Mouse (Mus musculus) kidney, postnatal 0 days (tissue): ENCODE data around the gene Myo16. TPM values are rescaled to one million over a fixed set of nuclear protein-coding genes. Genes with fewer than 3 reads are reported as not detected.

ENCODE experiments used
- ATAC-seq: fragments of 200-750 bp; cut with Nextera tagmentation; replicated peaks from 2 replicates; pipeline ENCODE4 v1.8.0; 2017; ENCODE audit warnings: low read depth, moderate number of reproducible peaks, moderate TSS enrichment, moderate library complexity; ENCODE audit not compliant: low FRiP score
- DNase-seq: peaks from one replicate; pipeline ENCODE4 v3.0.0-alpha.2; 2016; ENCODE audit warnings: low spot score
- H3K27ac ChIP-seq: fragments of 300-500 bp; sonication (generic); 2 replicates; pipeline ENCODE4 v1.5.1; 2014; ENCODE audit warnings: mild to moderate bottlenecking
- H3K27me3 ChIP-seq: fragments of 300-500 bp; sonication (generic); 2 replicates; pipeline ENCODE4 v1.6.1; 2014; ENCODE audit warnings: low read length, mixed read lengths; ENCODE audit not compliant: insufficient read depth
- H3K36me3 ChIP-seq: fragments of 300-500 bp; sonication (generic); 2 replicates; pipeline ENCODE4 v1.6.1; 2014; ENCODE audit warnings: low read length, mixed read lengths; ENCODE audit not compliant: insufficient read depth
- H3K4me1 ChIP-seq: fragments of 300-500 bp; sonication (generic); replicated peaks from 2 replicates; pipeline ENCODE4 v1.6.1; 2014; ENCODE audit warnings: antibody characterized with exemption, low read length, mixed read lengths; ENCODE audit not compliant: insufficient read depth
- H3K4me2 ChIP-seq: fragments of 300-500 bp; sonication (generic); 2 replicates; pipeline ENCODE4 v1.6.1; 2014; ENCODE audit warnings: mild to moderate bottlenecking, low read length, moderate library complexity, mixed read lengths
- H3K4me3 ChIP-seq: fragments of 300-500 bp; sonication (generic); replicated peaks from 2 replicates; pipeline ENCODE4 v1.5.1; 2014; ENCODE audit warnings: low read depth, low read length
- H3K9ac ChIP-seq: fragments of 300-500 bp; sonication (generic); 2 replicates; pipeline ENCODE4 v1.6.1; 2014; ENCODE audit warnings: low read depth, low read length
- H3K9me3 ChIP-seq: fragments of 300-500 bp; sonication (generic); replicated peaks from 2 replicates; pipeline ENCODE4 v1.6.1; 2016; ENCODE audit warnings: low read length, inconsistent platforms, mixed read lengths
- CTCF ChIP-seq: IDR thresholded peaks from 2 replicates; pipeline ENCODE4 v1.5.1; 2016; ENCODE audit warnings: antibody characterized with exemption, low read depth, mild to moderate bottlenecking, moderate library complexity
- WGBS: fragments of 180-500 bp; shearing (Covaris S2); extraction: QIAGEN DNeasy Blood & Tissue Kit; methylation state at CpG from one replicate; pipeline ENCODE4 v1.1.7; 2014; 5-methylcytosine and 5-hydroxymethylcytosine counted together
- polyA plus RNA-seq: library from polyadenylated mRNA; unstranded; fragments of >200 nt; fragmentation: Nextera tagmentation; extraction: Ambion mirVana; gene quantifications from 2 replicates; pipeline ENCODE4 v1.2.1, GENCODE M21; 2015

Gene Myo16
- polyA plus RNA-seq, 1 experiment from 2014 or later: 0.08 TPM

DNA sequence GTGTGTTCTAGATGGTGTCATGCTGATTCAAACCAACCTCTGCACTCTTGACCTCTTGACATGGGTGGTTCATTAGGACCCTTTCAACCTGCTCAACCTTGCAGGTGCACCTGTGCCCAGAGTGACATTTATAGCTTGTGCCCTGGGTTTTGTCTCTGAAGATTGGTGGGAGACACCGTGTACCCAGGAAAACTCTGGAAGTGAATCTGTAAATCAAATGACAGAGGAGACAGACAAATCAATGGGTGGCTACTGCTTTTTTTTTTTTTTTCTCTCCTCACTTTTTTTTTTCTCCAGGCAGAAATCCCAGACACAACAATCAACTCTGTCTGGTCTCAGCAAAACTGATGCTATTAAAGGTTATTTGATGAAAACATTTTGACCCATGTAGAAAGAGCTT is 329.2 kb downstream of the Myo16 start:
- TF ChIP-seq CTCF: no peak
- Histone ChIP-seq H3K27me3 (no peaks in the 10 kb centered on the region), H3K9ac (no peak overlapping the region), H3K9me3 (no peaks in the 10 kb centered on the region), H3K4me2 (no peak overlapping the region), H3K27ac (no peak overlapping the region), H3K4me1 (no peaks in the 10 kb centered on the region), H3K36me3 (no peaks in the 10 kb centered on the region), H3K4me3 (no peak overlapping the region)
- no peak for DNase-seq
- ATAC-seq: no peak
- WGBS: 19% methylated on average over 1 of the region's 1 CpGs

DNA sequence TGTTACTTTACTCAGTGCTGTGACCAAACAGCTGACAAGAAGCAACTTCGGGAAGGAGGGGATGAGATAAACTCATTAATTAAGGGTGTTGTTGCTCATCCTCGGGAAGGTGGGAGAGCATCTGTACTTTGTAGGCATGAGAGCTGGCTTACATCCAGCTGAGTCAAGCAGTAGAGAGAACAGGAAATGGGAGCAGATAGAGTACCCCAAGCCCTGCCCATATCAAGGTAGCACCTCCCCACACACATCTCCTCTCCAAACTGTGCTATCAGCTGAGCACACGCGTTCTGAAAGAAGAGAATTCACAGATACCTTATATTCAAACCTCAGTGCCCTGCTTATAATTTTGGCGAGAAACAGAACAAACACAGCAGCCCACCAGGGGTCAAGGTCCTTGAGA is 330.1 kb downstream of the Myo16 start:
- H3K4me2 ChIP-seq: no peak overlapping the region
- H3K36me3 ChIP-seq: no peaks in the 10 kb centered on the region
- no peak overlapping the region for H3K4me3 ChIP-seq
- ATAC-seq (no peak), DNase-seq (no peak)
- H3K9ac ChIP-seq: no peak overlapping the region
- H3K27me3 ChIP-seq: no peaks in the 10 kb centered on the region
- H3K9me3 ChIP-seq: no peaks in the 10 kb centered on the region
- no peaks in the 10 kb centered on the region for H3K4me1 ChIP-seq
- 37% methylated on average over 5 of the region's 5 CpGs for WGBS
- no peak for TF ChIP-seq CTCF
- no peak overlapping the region for H3K27ac ChIP-seq

GRCm38 (mm10) chr8:10489738-10490419 is 336.2 kb downstream of the Myo16 start:
- 81% methylated on average over 10 of the region's 10 CpGs for WGBS
- Histone ChIP-seq H3K9ac (no peak overlapping the region), H3K9me3 (no peaks in the 10 kb centered on the region), H3K4me3 (no peak overlapping the region), H3K27ac (no peak overlapping the region), H3K36me3 (no peaks in the 10 kb centered on the region), H3K4me1 (no peaks in the 10 kb centered on the region), H3K4me2 (no peak overlapping the region), H3K27me3 (no peaks in the 10 kb centered on the region)
- ATAC-seq (no peak), DNase-seq (no peak)
- no peak for TF ChIP-seq CTCF

DNA sequence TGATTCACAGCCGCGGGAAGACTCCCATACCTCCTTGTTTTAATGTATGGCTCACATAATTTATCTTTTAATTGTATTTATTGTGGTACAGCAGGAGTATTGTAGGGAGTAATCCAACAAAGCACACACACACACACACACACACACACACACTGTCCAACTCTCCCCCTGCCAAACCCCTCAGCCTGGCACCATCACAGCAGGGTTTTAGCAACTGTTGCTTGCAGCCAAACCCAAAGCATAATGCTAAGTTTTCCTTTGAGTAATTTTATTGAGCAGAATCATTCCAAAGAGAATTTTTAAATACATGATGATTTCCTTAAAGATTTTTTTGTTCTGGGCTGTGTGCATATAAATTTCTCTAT is 336.7 kb downstream of the Myo16 start:
- 89% methylated on average over 2 of the region's 2 CpGs for WGBS

DNA sequence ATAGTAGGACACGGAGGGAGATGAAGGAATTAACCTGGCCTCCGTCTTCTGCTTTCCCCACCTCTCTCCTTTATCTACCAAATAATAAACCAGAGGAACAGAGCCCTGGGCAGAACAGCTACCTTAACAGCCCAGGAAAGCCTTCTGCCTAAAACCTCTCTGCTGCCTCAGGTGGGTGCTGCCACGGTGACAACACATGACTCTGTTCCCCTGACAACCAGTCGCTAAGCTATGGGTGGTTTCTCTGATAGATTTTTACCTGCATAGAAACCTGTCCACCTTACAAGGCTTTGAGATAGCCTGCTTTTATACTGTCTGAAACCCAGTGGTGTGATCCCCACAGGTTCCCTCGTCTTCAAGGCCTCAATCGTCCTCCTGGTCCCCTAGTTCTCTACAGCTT is 337.2 kb downstream of the Myo16 start:
- ATAC-seq: no peak

More for the DNA sequence above, 336.7 kb downstream of the Myo16 start:
- ATAC-seq (no peak), DNase-seq (no peak)
- no peak overlapping the region for H3K27ac ChIP-seq
- TF ChIP-seq CTCF: no peak
- H3K36me3 ChIP-seq: no peaks in the 10 kb centered on the region
- H3K4me1 ChIP-seq: no peaks in the 10 kb centered on the region
- H3K9ac ChIP-seq: no peak overlapping the region
- no peaks in the 10 kb centered on the region for H3K9me3 ChIP-seq
- H3K27me3 ChIP-seq: no peaks in the 10 kb centered on the region
- H3K4me3 ChIP-seq: no peak overlapping the region
- no peak overlapping the region for H3K4me2 ChIP-seq

GRCm38 (mm10) chr8:10499846-10500245 is 346.1 kb downstream of the Myo16 start:
- H3K36me3 ChIP-seq: no peaks in the 10 kb centered on the region
- no peak overlapping the region for H3K4me2 ChIP-seq
- H3K4me1 ChIP-seq: no peaks in the 10 kb centered on the region
- no peak overlapping the region for H3K9ac ChIP-seq
- no peak for TF ChIP-seq CTCF
- ATAC-seq: no peak
- no peak overlapping the region for H3K4me3 ChIP-seq
- H3K27me3 ChIP-seq: no peaks in the 10 kb centered on the region
- no peak overlapping the region for H3K27ac ChIP-seq
- 0 out of 2 replicates have a peak, but pooled peaks cover 3% of the 10 kb centered on the region for H3K9me3 ChIP-seq
- 19% methylated on average over 8 of the region's 8 CpGs for WGBS
- no peak for DNase-seq

More for the DNA sequence above, 337.2 kb downstream of the Myo16 start:
- no peak for DNase-seq
- no peaks in the 10 kb centered on the region for H3K36me3 ChIP-seq
- H3K9me3 ChIP-seq: no peaks in the 10 kb centered on the region
- H3K4me1 ChIP-seq: no peaks in the 10 kb centered on the region
- H3K27ac ChIP-seq: no peak overlapping the region
- H3K4me2 ChIP-seq: no peak overlapping the region
- no peaks in the 10 kb centered on the region for H3K27me3 ChIP-seq
- H3K9ac ChIP-seq: no peak overlapping the region
- H3K4me3 ChIP-seq: no peak overlapping the region
- 74% methylated on average over 6 of the region's 6 CpGs for WGBS
- no peak for TF ChIP-seq CTCF

- Histone ChIP-seq H3K4me3 (no peak overlapping the region), H3K9ac (no peak overlapping the region), H3K4me2 (no peak overlapping the region), H3K4me1 (no peaks in the 10 kb centered on the region), H3K27ac (no peak overlapping the region), H3K27me3 (no peaks in the 10 kb centered on the region), H3K9me3 (0 out of 2 replicates have a peak, but pooled peaks cover 3% of the 10 kb centered on the region), H3K36me3 (no peaks in the 10 kb centered on the region)
- ATAC-seq (no peak), DNase-seq (no peak)
- no peak for TF ChIP-seq CTCF
- 82% methylated on average over 6 of the region's 6 CpGs for WGBS
Measured at GRCm38 (mm10) chr8:10500465-10500864, 346.8 kb downstream of the Myo16 start.
